Mouse (Mus musculus) midbrain, embryonic 12.5 days (tissue): Measurements from ENCODE around the gene Gbp9. TPM values are rescaled to one million over a fixed set of nuclear protein-coding genes. Genes with fewer than 3 reads are reported as not detected.
A peak's percentile ranks its signal among the peaks of the same experiment; 100 is the strongest.
"Not testable (repeated sequence)": the region's sequence is repeated elsewhere in the genome, so short reads cannot be mapped to it uniquely, and the experiment has no call there.

ENCODE experiments used
- ATAC-seq: fragments of 200-750 bp; cut with Nextera tagmentation; 2 replicates; pipeline ENCODE4 v1.8.0; 2017; ENCODE audit warnings: low read depth, moderate TSS enrichment, moderate library complexity; ENCODE audit not compliant: low FRiP score
- H3K27ac ChIP-seq: fragments of 300-500 bp; sonication (generic); replicated peaks from 2 replicates; pipeline ENCODE4 v1.5.1; 2016; ENCODE audit warnings: mild to moderate bottlenecking
- H3K27me3 ChIP-seq: fragments of 300-500 bp; sonication (generic); 2 replicates; pipeline ENCODE4 v1.6.1; 2016; ENCODE audit warnings: mild to moderate bottlenecking
- H3K36me3 ChIP-seq: fragments of 300-500 bp; sonication (generic); 2 replicates; pipeline ENCODE4 v1.6.1; 2016
- H3K4me1 ChIP-seq: fragments of 300-500 bp; sonication (generic); 2 replicates; pipeline ENCODE4 v1.6.1; 2016
- H3K4me2 ChIP-seq: fragments of 300-500 bp; sonication (generic); replicated peaks from 2 replicates; pipeline ENCODE4 v1.6.1; 2016; ENCODE audit warnings: mild to moderate bottlenecking, moderate library complexity
- H3K4me3 ChIP-seq: fragments of 300-500 bp; sonication (generic); 2 replicates; pipeline ENCODE4 v1.5.1; 2016; ENCODE audit warnings: mild to moderate bottlenecking
- H3K9ac ChIP-seq: fragments of 300-500 bp; sonication (generic); replicated peaks from 2 replicates; pipeline ENCODE4 v1.6.1; 2016; ENCODE audit warnings: mild to moderate bottlenecking, moderate library complexity
- H3K9me3 ChIP-seq: fragments of 300-500 bp; sonication (generic); 2 replicates; pipeline ENCODE4 v1.6.1; 2016; ENCODE audit warnings: mild to moderate bottlenecking
- WGBS: fragments of 180-500 bp; shearing (Covaris S2); methylation state at CpG from one replicate; pipeline ENCODE4 v1.1.7; 2016; 5-methylcytosine and 5-hydroxymethylcytosine counted together
- polyA plus RNA-seq: library from polyadenylated mRNA; unstranded; fragments of >200 nt; fragmentation: Nextera tagmentation; extraction: Ambion mirVana; gene quantifications from 2 replicates; pipeline ENCODE4 v1.2.1, GENCODE M21; 2016

Gbp9 gene
- polyA plus RNA-seq, 1 experiment from 2014 or later: 1.5 TPM

GRCm38 (mm10) chr5:105114696-105115095, 24.6 kb downstream of the Gbp9 start:
- no peaks in the 10 kb centered on the region for H3K4me1 ChIP-seq
- no peak overlapping the region for H3K4me2 ChIP-seq
- no peak for ATAC-seq
- H3K27me3 ChIP-seq: no peaks in the 10 kb centered on the region
- H3K27ac ChIP-seq: no peak overlapping the region
- H3K9ac ChIP-seq: no peak overlapping the region
- no peaks in the 10 kb centered on the region for H3K36me3 ChIP-seq
- 91% methylated on average over 2 of the region's 2 CpGs for WGBS
- no peak overlapping the region for H3K4me3 ChIP-seq
- H3K9me3 ChIP-seq: no peaks in the 10 kb centered on the region

GRCm38 (mm10) chr5:105113656-105114055, 25.7 kb downstream of the Gbp9 start:
- Histone ChIP-seq H3K27ac (no peak overlapping the region), H3K4me2 (no peak overlapping the region), H3K36me3 (no peaks in the 10 kb centered on the region), H3K4me1 (no peaks in the 10 kb centered on the region), H3K9ac (no peak overlapping the region), H3K9me3 (no peaks in the 10 kb centered on the region), H3K4me3 (no peak overlapping the region), H3K27me3 (no peaks in the 10 kb centered on the region)
- no peak for ATAC-seq
- WGBS: 93% methylated on average over 5 of the region's 5 CpGs

- WGBS: 25% methylated on average over 3 of the region's 4 CpGs
Observed at GRCm38 (mm10) chr5:105110271-105110852, 29.0 kb downstream of the Gbp9 start.

GRCm38 (mm10) chr5:105109775-105110174, 29.6 kb downstream of the Gbp9 start:
- H3K27ac ChIP-seq, H3K4me2 ChIP-seq, H3K9ac ChIP-seq, H3K36me3 ChIP-seq, H3K9me3 ChIP-seq, ATAC-seq, H3K27me3 ChIP-seq, H3K4me3 ChIP-seq, H3K4me1 ChIP-seq: not testable (repeated sequence)
- 26% methylated on average over 1 of the region's 1 CpGs for WGBS

More at GRCm38 (mm10) chr5:105110271-105110852, 29.0 kb downstream of the Gbp9 start:
- not testable (repeated sequence) for H3K4me1 ChIP-seq, H3K27me3 ChIP-seq, H3K36me3 ChIP-seq, H3K9ac ChIP-seq, ATAC-seq, H3K27ac ChIP-seq, H3K4me3 ChIP-seq, H3K9me3 ChIP-seq, H3K4me2 ChIP-seq

GRCm38 (mm10) chr5:105105689-105106088, 33.6 kb downstream of the Gbp9 start:
- WGBS: 78% methylated on average over 2 of the region's 2 CpGs
- H3K9ac ChIP-seq, ATAC-seq, H3K9me3 ChIP-seq, H3K27ac ChIP-seq, H3K4me2 ChIP-seq, H3K4me1 ChIP-seq, H3K27me3 ChIP-seq, H3K36me3 ChIP-seq, H3K4me3 ChIP-seq: not testable (repeated sequence)

DNA sequence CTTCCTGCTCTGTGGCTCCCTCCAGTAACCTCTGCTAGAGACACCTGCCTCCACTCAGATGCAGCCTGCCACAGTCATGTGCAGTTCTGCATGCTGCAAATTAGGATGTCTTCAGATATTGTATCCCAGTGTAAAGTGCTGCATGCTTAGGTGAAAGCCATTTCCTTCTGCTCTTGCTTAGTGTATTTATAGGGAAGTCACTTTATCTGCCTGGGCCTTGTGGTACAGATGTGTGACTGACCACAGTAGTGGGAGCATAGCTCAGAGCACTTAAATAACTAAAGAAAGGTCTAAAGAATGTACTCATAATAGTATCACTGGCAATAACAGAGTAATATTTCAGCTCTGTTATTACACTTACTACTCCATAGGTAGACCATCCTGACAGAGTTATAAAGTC, 57.4 kb downstream of the Gbp9 start:
- H3K4me3 ChIP-seq: no peak overlapping the region
- no peak overlapping the region for H3K4me2 ChIP-seq
- H3K27ac ChIP-seq: no peak overlapping the region
- no peaks in the 10 kb centered on the region for H3K36me3 ChIP-seq
- H3K9me3 ChIP-seq: no peaks in the 10 kb centered on the region
- H3K4me1 ChIP-seq: no peaks in the 10 kb centered on the region
- no peaks in the 10 kb centered on the region for H3K27me3 ChIP-seq
- no peak overlapping the region for H3K9ac ChIP-seq
- ATAC-seq: no peak

DNA sequence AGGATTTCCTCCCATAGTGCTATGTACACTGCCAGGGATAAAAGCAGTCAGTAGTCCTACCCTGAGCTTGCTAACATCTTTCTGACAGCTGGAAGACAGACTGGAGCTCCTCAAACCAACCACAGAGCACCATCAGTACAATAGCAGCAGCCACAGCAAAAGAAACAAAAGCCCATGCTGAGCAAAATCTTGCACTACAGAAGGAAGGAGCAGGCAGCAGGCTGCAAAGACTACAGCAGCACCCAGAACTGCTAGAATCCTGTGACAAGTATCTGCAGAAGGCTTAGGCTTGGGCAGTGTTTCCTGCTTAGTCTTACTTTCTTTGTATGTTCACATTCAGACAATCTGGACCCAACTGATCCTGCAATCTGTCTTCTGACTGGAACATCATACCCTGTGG, 71.0 kb downstream of the Gbp9 start:
- not testable (repeated sequence) for ATAC-seq, H3K9ac ChIP-seq, H3K4me1 ChIP-seq, H3K4me3 ChIP-seq, H3K36me3 ChIP-seq, H3K27ac ChIP-seq, H3K4me2 ChIP-seq, H3K9me3 ChIP-seq, H3K27me3 ChIP-seq

GRCm38 (mm10) chr5:105064443-105064842, 74.9 kb downstream of the Gbp9 start:
- WGBS: 81% methylated on average over 2 of the region's 2 CpGs
- H3K27ac ChIP-seq, H3K27me3 ChIP-seq, H3K9me3 ChIP-seq, H3K4me1 ChIP-seq, H3K36me3 ChIP-seq, ATAC-seq, H3K4me3 ChIP-seq, H3K9ac ChIP-seq, H3K4me2 ChIP-seq: not testable (repeated sequence)

DNA sequence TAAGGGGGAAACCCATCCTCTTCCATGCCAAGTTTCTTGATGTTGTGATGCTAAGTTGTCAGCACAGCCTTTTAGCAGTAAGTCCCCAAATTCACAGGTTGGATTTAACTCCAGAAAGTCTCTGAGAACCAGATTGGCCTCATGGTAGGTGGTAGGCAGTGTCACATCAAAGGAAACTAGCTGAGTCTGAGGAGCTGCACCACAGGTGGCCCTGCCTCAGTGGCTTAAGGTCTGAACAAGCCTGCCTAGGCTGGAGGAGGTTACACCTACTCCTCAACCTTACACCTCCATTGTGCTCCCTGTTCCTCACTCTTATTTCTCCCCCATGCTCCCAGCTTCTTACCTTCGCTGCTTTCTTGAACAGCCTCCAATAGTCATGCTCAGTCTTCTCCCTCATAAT, 76.0 kb downstream of the Gbp9 start:
- WGBS: 76% methylated on average over 1 of the region's 1 CpGs
- Histone ChIP-seq H3K4me3 (no peak overlapping the region), H3K36me3 (no peaks in the 10 kb centered on the region), H3K4me2 (no peak overlapping the region), H3K4me1 (no peaks in the 10 kb centered on the region), H3K9ac (no peak overlapping the region), H3K27ac (no peak overlapping the region), H3K27me3 (no peaks in the 10 kb centered on the region), H3K9me3 (no peaks in the 10 kb centered on the region)
- ATAC-seq: no peak

- 81% methylated on average over 2 of the region's 2 CpGs for WGBS
- not testable (repeated sequence) for H3K27me3 ChIP-seq, ATAC-seq, H3K36me3 ChIP-seq, H3K4me2 ChIP-seq, H3K4me3 ChIP-seq, H3K9ac ChIP-seq, H3K27ac ChIP-seq, H3K4me1 ChIP-seq, H3K9me3 ChIP-seq
Observed at GRCm38 (mm10) chr5:105062403-105062802, 76.9 kb downstream of the Gbp9 start.

- Histone ChIP-seq H3K27me3 (no peaks in the 10 kb centered on the region), H3K9ac (no peak overlapping the region), H3K27ac (no peak overlapping the region), H3K4me1 (no peaks in the 10 kb centered on the region), H3K36me3 (no peaks in the 10 kb centered on the region), H3K4me3 (no peak overlapping the region), H3K9me3 (no peaks in the 10 kb centered on the region), H3K4me2 (no peak overlapping the region)
- WGBS: 94% methylated on average over 2 of the region's 2 CpGs
- ATAC-seq: no peak
Observed at GRCm38 (mm10) chr5:105060224-105060623, 79.1 kb downstream of the Gbp9 start.

GRCm38 (mm10) chr5:105055279-105055678, 84.1 kb downstream of the Gbp9 start:
- Histone ChIP-seq H3K36me3 (no peaks in the 10 kb centered on the region), H3K4me3 (no peak overlapping the region), H3K9me3 (no peaks in the 10 kb centered on the region), H3K9ac (no peak overlapping the region), H3K4me1 (no peaks in the 10 kb centered on the region), H3K27ac (0 out of 2 replicates have a peak overlapping the region, but pooled peaks have one; percentile 5), H3K4me2 (no peak overlapping the region), H3K27me3 (no peaks in the 10 kb centered on the region)
- WGBS: 67% methylated on average over 2 of the region's 2 CpGs
- ATAC-seq: peak; percentile 81

- not testable (repeated sequence) for H3K36me3 ChIP-seq, H3K27me3 ChIP-seq, H3K9ac ChIP-seq, H3K9me3 ChIP-seq, H3K27ac ChIP-seq, H3K4me3 ChIP-seq, H3K4me1 ChIP-seq, ATAC-seq, H3K4me2 ChIP-seq
- 90% methylated on average over 1 of the region's 1 CpGs for WGBS
Observed at GRCm38 (mm10) chr5:105053471-105054169, 85.7 kb downstream of the Gbp9 start.
